Mouse (Mus musculus): ENCODE results near the gene Eya2.

DNA sequence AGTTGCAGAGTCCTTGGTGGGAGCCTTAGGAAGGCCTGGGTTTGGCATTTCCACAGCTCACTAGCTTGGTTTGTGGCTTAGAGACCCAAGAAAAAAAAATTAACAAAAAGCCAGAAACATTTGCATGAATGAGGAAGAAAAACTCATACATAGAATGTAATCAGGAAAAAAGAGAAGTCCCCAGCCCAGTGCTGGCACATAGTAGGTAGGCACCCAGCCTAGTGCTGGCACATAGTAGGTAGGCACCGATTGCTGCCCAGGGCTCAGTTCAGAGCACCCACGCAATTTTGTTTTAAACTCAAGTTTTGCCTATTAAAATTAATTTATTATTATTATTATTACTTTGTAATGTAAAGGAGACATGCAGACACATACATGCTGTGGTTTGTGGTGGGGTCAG, 49.1 kb upstream of the Eya2 start:
- TF ChIP-seq EP300 (IDR thresholded peaks at IDR 0.05; ENCODE audit: low read depth in 1 of 2, low read length in 2 of 2) (no peak), MAX (IDR thresholded peaks at IDR 0.05; ENCODE audit: low read length) (no peak), ELF1 (IDR thresholded peaks at IDR 0.05; ENCODE audit: low read depth, low read length) (no peak), KAT2A (conservative IDR thresholded peaks at IDR 0.05; ENCODE audit: low read depth, low read length) (no peak), MYC (IDR thresholded peaks at IDR 0.05; ENCODE audit: low read depth, low read length) (no peak), GATA1 (IDR thresholded peaks at IDR 0.05; ENCODE audit: low read depth, low read length) (no peak), CTCF (IDR thresholded peaks at IDR 0.05 in 2 of 3, conservative IDR thresholded peaks at IDR 0.05 in 1 of 3; ENCODE audit: control insufficient read depth in 1 of 3, insufficient read depth in 1 of 3, low read depth in 2 of 3, low read length in 3 of 3, poor library complexity in 1 of 3, severe bottlenecking in 1 of 3) (no peak), POLR2A (IDR thresholded peaks at IDR 0.05; ENCODE audit: control insufficient read depth in 1 of 2, insufficient read depth in 1 of 2, low read depth in 1 of 2, low read length in 2 of 2, poor library complexity in 1 of 2) (no peak), MXI1 (IDR thresholded peaks at IDR 0.05; ENCODE audit: low read depth, low read length) (no peak), ETS1 (IDR thresholded peaks at IDR 0.05; ENCODE audit: low read depth, low read length) (no peak)
